Mouse (Mus musculus) cerebellum, postnatal 25 days (tissue): ENCODE data around the gene Usp33.

Source experiments
- DNase-seq, 2 experiments: peaks; one replicate each; pipeline ENCODE4 v3.0.0; 2021; ENCODE audit warnings: mixed read lengths in 2 of 2

The Usp33 gene

GRCm38 (mm10) chr3:152402671-152403066 is 56.4 kb downstream of the Usp33 start:
- no peak for DNase-seq

- no peak for DNase-seq
These were observed 57.5 kb downstream of the Usp33 start for GRCm38 (mm10) chr3:152403827-152404226.

DNA sequence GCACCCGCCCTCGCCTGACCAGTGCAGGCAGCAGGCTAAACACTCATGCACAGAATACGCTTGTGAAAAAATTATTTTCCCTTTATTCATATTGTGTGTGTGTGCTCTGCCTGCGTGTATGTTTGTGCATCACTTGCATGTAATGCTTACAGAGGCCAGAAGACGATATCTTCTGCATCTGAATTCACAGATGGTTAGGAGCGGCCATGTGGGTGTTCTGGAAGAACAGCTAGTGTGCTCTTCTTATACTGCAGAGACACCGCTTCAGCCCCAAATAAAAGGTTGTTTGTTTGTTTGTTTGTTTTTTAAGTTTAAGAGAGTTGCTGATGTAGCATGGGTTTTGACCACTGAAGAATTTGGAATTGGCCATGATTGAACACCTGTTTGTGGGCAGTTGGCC is 59.1 kb downstream of the Usp33 start:
- DNase-seq = no peak

- DNase-seq = no peak
These were observed 59.8 kb downstream of the Usp33 start for GRCm38 (mm10) chr3:152405978-152406640.

GRCm38 (mm10) chr3:152410980-152411551 is 64.8 kb downstream of the Usp33 start:
- no peak for DNase-seq

DNA sequence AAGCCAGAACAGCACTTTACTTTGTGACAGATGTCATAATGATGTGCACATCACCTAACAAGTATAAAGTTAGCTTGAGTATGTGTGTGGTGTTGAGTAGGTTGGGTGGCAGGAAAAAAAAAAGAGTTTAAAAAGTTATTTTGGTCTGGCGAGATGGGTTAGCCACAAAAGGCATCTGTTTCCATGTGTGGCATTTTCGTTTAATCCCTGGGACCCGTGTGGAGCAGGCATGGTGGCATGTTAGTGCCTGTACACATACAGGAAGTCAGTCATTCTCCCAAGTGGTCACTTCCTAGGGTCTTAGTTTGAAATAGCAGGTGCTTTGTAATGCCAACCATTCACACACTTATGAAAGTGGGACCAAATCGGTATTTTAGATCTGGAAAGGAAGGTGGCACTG is 66.1 kb downstream of the Usp33 start:
- no peak for DNase-seq

DNA sequence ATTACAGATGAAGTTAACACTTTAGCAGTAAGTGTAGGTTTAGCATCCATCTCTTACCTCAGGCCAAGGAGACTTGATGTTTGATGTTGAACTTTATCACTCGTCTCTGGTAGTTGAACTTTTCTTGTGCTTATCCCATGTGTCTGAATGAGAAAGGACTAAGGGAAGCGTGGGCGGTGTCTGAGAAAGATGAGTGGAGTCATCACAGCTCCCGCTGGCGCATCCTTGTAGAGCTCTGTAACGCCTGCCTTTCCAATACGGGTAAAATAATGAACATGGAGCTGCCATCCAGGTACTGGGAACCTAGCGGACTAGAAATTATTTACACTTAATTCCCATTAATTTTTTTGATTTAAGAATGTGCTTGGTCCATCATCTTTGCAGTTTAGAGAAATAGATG is 82.6 kb downstream of the Usp33 start:
- DNase-seq = no peak

DNA sequence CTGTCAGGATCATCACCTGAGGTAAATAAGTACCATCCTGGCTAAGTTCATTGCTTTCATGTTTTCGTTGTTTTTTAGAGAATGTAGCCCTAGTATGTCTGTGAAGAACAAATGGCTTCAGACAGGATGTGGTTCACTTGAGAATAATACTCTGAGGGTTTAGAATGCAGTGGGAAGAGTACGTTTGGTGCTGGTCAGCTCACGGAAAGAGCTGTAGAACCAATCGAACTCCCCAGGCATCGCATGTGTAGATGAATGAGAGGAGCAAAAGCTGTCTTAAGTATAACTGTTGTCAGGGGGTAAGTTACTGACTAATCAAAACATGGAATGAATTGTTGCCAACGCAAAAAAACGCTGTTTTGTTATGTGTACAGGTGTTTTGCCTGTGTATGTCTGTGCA is 86.4 kb downstream of the Usp33 start:
- no peak for DNase-seq

- no peak for DNase-seq
These were observed 89.3 kb downstream of the Usp33 start for GRCm38 (mm10) chr3:152435590-152435989.

DNA sequence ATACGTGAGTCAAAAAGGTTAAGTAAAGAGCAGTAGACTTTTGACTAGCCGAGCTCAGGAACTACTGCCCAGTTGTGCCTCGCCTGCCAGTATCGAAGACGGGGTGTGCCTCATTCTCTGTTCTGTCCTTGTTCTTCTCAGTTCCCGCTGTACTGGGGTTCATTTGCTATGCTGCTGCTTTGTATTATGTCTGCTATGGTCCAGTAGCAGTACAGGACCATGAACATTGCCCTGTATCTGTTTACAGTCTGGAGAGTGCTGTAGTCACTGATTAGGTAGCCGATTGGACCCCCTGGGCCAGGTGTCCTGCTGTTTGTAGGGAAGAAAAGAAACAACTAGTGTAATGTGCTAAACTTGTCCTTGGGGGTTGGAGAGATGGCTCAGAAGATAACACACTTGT is 91.8 kb downstream of the Usp33 start:
- no peak for DNase-seq

DNA sequence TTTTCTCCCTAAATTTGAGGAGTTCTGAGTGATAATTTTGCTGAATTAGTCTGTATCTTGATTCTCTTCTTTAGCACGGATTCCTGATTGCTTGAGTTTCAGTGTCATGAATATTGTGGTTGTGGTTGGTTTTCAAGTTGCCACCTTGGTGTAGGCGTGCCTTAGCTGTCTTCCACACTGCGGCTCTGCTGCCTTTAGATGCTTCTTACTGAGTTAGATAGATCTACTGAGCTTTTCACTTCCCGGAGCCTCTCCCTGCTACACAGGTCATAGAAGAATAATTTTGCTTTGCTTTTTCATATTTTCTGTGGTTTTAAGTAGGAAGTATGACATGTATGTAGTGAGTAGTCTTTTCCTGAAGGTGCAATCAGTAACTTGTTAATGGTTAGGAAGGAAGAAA is 96.5 kb downstream of the Usp33 start:
- DNase-seq = no peak
